Mouse (Mus musculus) retina, adult 2 months (tissue): ENCODE measurements around the gene Ubxn4.
"Not testable (repeated sequence)": the region's sequence is repeated elsewhere in the genome, so short reads cannot be mapped to it uniquely, and the experiment has no call there.

Experiments used
- DNase-seq: peaks from one replicate; pipeline ENCODE4 v3.0.0-alpha.2; 2012; ENCODE audit warnings: low read depth, low spot score

The Ubxn4 gene

GRCm38 (mm10) chr1:128243627-128243995, at the start of gene Ubxn4:
TSS of gene Ubxn4 (plus strand) at chr1:128243964.
- DNase-seq = no peak

- no peak for DNase-seq
Measured at GRCm38 (mm10) chr1:128194011-128194410, 49.8 kb upstream of the Ubxn4 start.

- no peak for DNase-seq
Measured at GRCm38 (mm10) chr1:128197353-128197752, 46.4 kb upstream of the Ubxn4 start.

- no peak for DNase-seq
Measured at GRCm38 (mm10) chr1:128213261-128213660, 30.5 kb upstream of the Ubxn4 start.

- no peak for DNase-seq
Measured at GRCm38 (mm10) chr1:128221886-128222285, 21.9 kb upstream of the Ubxn4 start.

GRCm38 (mm10) chr1:128223304-128223703, 20.5 kb upstream of the Ubxn4 start:
- DNase-seq = no peak

GRCm38 (mm10) chr1:128235181-128235580, 8.6 kb upstream of the Ubxn4 start:
- DNase-seq = no peak

- DNase-seq = peak; percentile 79
Measured at GRCm38 (mm10) chr1:128243996-128244726, 397 bp downstream of the Ubxn4 start.

GRCm38 (mm10) chr1:128244727-128245355, 1.1 kb downstream of the Ubxn4 start:
- DNase-seq = no peak

- DNase-seq = not testable (repeated sequence)
Measured at GRCm38 (mm10) chr1:128267061-128267460, 23.3 kb downstream of the Ubxn4 start.

- DNase-seq = no peak
Measured at GRCm38 (mm10) chr1:128270731-128271130, 27.0 kb downstream of the Ubxn4 start.

GRCm38 (mm10) chr1:128275908-128276307, 32.1 kb downstream of the Ubxn4 start:
- no peak for DNase-seq

- DNase-seq = no peak
Measured at GRCm38 (mm10) chr1:128278563-128278962, 34.8 kb downstream of the Ubxn4 start.

- DNase-seq = no peak
Measured at GRCm38 (mm10) chr1:128281753-128282152, 38.0 kb downstream of the Ubxn4 start.

GRCm38 (mm10) chr1:128282924-128283323, 39.2 kb downstream of the Ubxn4 start:
- DNase-seq = no peak

- no peak for DNase-seq
Measured at GRCm38 (mm10) chr1:128284157-128284690, 40.5 kb downstream of the Ubxn4 start.

- no peak for DNase-seq
Measured at GRCm38 (mm10) chr1:128285136-128285535, 41.4 kb downstream of the Ubxn4 start.

GRCm38 (mm10) chr1:128290295-128290694, 46.5 kb downstream of the Ubxn4 start:
- DNase-seq = no peak

GRCm38 (mm10) chr1:128293524-128293923, 49.8 kb downstream of the Ubxn4 start:
- DNase-seq = no peak

- no peak for DNase-seq
Measured at GRCm38 (mm10) chr1:128295296-128295695, 51.5 kb downstream of the Ubxn4 start.

GRCm38 (mm10) chr1:128295717-128296528, 52.2 kb downstream of the Ubxn4 start:
- DNase-seq = no peak

- DNase-seq = peak; percentile 4
Measured at GRCm38 (mm10) chr1:128303900-128304299, 60.1 kb downstream of the Ubxn4 start.
